Mouse (Mus musculus) layer of hippocampus, adult 8-10 months (tissue): ENCODE data around the gene Obp2b. TPM values are rescaled to one million over a fixed set of nuclear protein-coding genes. Genes with fewer than 3 reads are reported as not detected.

Source experiments
- DNase-seq, 2 experiments: peaks; one replicate each; pipeline ENCODE4 v3.0.0; 2022; ENCODE audit warnings: low spot score in 2 of 2
- total RNA-seq, 4 experiments: library from RNA; stranded (reverse); gene quantifications; 2 replicates each; pipeline ENCODE4 v1.2.4; 2022

Obp2b gene
- total RNA-seq, 4 experiments from 2014 or later, result 0.64 to 0.93 TPM; not detected in 2

DNA sequence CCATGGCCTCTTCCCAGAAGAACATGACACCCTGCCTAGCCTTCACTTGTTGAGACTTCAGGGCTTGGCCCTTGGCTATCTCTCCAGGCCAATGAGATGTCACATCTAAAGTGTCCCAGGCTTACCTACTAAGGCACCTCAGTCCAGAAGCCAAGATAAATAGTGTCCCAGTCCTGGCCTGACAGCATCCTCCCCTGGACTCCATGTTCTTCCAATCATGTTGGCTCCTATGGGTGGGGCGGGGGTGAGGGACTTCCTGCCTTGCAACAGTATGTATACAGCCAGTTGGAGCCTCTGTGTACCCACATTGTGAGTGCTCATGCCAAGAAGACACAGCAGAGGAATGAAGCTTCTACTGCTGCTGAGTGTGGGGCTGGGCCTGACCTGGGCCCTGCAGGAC is 39.9 kb downstream of the Obp2b start, which contains the start of gene Lcn11:
Gene Lcn11 (plus strand): TSS at position 301 of the 400 bp plus-strand sequence.
- DNase-seq, result no peak

DNA sequence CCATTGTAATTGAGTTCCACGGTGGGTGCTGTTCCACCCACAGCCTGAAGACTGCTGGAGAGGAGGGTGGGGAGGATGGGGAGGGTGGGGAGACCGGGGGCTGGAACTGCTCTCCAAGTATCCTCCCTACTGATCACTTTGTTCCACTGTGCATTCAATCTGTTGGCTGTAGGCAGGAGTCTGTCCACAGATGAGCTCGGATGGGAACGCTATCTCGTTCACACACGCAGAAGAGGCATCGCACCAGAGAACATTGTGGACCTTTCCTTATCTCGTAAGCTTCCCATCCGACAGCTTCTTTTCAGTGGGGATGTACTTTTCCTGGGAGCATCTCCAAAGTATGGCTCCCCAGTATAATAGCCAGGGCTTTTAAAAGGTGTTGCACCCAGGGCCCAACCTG is 42.3 kb downstream of the Obp2b start:
- DNase-seq, result no peak

DNA sequence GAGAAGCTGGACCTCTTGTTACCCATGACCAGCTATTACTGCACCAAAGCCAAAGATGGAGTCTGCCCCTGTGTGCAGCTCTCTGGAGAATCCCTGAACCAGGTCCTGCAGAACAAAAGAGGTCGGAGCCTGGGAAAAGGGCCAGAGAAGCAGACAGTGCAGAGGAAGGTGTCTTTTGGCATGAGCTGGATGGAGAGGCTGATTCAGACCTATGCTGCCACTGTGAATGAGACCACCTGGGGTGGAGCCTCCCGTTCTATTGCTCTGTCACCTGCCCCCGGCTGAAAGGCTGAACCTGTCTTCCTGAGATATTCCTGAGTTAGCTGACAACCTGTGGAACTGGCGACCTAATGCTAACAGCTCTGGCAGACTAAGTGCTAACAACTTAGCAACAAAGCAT is 44.1 kb downstream of the Obp2b start:
- no peak for DNase-seq

GRCm38 (mm10) chr2:25781957-25782356 is 45.1 kb downstream of the Obp2b start, which contains the start of gene Gm13539:
Gene Gm13539 (plus strand): TSS chr2:25782257.
- no peak for DNase-seq

DNA sequence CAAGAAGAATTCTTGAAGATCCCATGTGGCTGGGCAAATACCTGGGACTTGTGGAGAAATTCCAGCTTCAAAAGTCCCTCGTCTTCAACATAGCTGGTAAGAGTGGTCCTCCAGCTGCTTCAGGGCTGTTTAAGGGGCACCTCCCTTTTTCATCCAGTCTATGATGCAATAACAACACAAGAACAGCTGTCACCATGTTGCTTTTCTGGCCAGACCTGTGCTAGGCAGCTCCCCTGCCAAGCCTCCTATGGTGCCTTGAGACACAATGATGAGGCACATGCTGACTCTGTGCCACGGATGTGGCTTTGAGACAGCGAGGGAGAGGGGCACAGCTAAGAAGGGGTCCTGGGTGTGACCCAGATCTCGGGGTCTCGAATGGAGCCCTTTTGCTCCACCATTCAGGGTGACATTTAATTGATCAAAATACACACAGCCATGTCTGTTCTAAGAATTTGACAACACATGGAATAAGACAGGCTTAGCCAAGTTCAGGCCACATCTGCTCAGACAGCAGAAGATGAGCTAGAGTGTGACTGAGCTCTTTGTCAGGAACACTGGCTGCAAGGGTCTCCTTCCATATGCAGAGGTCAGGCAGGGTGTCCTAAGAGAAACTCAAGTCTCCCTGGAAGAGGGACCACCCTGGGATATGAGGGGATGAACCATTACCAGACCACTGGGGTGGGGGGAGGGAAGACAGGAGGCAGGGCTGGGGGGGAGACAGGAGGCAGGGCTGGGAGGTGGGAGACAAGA is 48.9 kb downstream of the Obp2b start:
- no peak for DNase-seq

DNA sequence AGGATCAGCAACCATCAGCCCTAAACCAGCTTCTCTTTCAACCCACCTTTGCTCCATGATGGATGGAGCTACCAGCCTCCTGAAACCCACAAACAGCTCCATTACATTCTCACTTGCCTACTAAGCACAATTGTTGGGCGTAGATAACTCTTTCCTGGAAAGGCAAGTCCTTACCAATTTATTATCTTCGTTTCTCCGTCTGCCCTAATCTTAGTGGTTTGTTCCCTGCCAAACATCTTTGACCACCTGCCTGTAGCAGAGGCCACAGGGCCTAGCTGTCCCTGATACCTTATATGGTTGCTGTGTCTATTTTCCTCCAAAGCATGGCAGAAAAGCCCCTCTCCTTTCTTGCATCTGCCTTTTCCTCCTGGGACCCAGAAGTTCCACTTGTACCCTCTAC is 52.3 kb downstream of the Obp2b start:
- DNase-seq, result no peak

Other genes starting within 250 kb of the Obp2b start
- not detected for gene Lcn12, start 243.1 kb upstream of the Obp2b start, total RNA-seq
- gene Fbxw5, start 236.3 kb upstream of the Obp2b start, total RNA-seq, result 100 to 1,000 TPM; 116 to 120 (median 118) TPM
- gene C8g, start 235.3 kb upstream of the Obp2b start, total RNA-seq, result 1 to 10 TPM in 3 of 4 experiments, under 1 TPM in 1; 0.77 to 1.4 (median 1.2) TPM
- gene Traf2, start 190.1 kb upstream of the Obp2b start, total RNA-seq, result 10 to 100 TPM; 10.1 to 12.1 (median 10.7) TPM
- gene Edf1, start 179.2 kb upstream of the Obp2b start, total RNA-seq, result 100 to 1,000 TPM; 124 to 203 (median 161) TPM
- gene Mamdc4, start 162.2 kb upstream of the Obp2b start, total RNA-seq, result 1 to 10 TPM in 3 of 4 experiments, under 1 TPM in 1; 0.96 to 3.8 (median 2.0) TPM
- gene Phpt1, start 161.8 kb upstream of the Obp2b start, total RNA-seq, result 10 to 100 TPM; 64.6 to 76.6 (median 69.6) TPM
- 100 to 1,000 TPM in 1 of 4 experiments, 10 to 100 TPM in 3; 82.9 to 103 (median 92.4) TPM for gene Ajm1, start 155.3 kb upstream of the Obp2b start, total RNA-seq
- gene Rabl6, start 128.5 kb upstream of the Obp2b start, total RNA-seq, result 100 to 1,000 TPM; 127 to 168 (median 150) TPM
- gene Ccdc183, start 119.3 kb upstream of the Obp2b start, total RNA-seq, result not detected
- gene Tmem141, start 115.0 kb upstream of the Obp2b start, total RNA-seq, result 10 to 100 TPM; 14.9 to 24.0 (median 16.6) TPM
- gene Fcna, start 109.0 kb upstream of the Obp2b start, total RNA-seq, result under 1 TPM; 0.45 to 0.80 (median 0.64) TPM
- not detected for gene Lcn8, start 83.9 kb upstream of the Obp2b start, total RNA-seq
- gene Lcn5, start 79.1 kb upstream of the Obp2b start, total RNA-seq, result not detected
- not detected for gene Lcn6, start 60.2 kb upstream of the Obp2b start, total RNA-seq
- gene Lcn10, start 54.3 kb upstream of the Obp2b start, total RNA-seq, result not detected
- gene Obp2a, start 37.0 kb upstream of the Obp2b start, total RNA-seq, result not detected
- gene Bmyc, start 30.3 kb upstream of the Obp2b start, total RNA-seq, result 10 to 100 TPM; 72.4 to 98.0 (median 84.8) TPM
- gene Lcn3, start 28.6 kb downstream of the Obp2b start, total RNA-seq, result not detected
- gene Lcn11, start 40.0 kb downstream of the Obp2b start, total RNA-seq, result not detected
- not detected for gene Gm13539, start 45.2 kb downstream of the Obp2b start, total RNA-seq
- gene Glt6d1, start 78.8 kb downstream of the Obp2b start, total RNA-seq, result not detected
- not detected for gene Lcn9, start 86.1 kb downstream of the Obp2b start, total RNA-seq
- gene Sohlh1, start 110.2 kb downstream of the Obp2b start, total RNA-seq, result not detected
- 10 to 100 TPM; 51.4 to 62.1 (median 53.9) TPM for gene Kcnt1, start 126.7 kb downstream of the Obp2b start, total RNA-seq
- 100 to 1,000 TPM; 126 to 157 (median 135) TPM for gene Camsap1, start 246.3 kb downstream of the Obp2b start, total RNA-seq